Mouse (Mus musculus): ENCODE measurements at regions not wholly inside any gene's neighbourhood (a gene's known extent, or its start where the extent isn't known, plus 50 kb on each side); places are given as distances from the start of the nearest gene placed in this dataset.

DNA sequence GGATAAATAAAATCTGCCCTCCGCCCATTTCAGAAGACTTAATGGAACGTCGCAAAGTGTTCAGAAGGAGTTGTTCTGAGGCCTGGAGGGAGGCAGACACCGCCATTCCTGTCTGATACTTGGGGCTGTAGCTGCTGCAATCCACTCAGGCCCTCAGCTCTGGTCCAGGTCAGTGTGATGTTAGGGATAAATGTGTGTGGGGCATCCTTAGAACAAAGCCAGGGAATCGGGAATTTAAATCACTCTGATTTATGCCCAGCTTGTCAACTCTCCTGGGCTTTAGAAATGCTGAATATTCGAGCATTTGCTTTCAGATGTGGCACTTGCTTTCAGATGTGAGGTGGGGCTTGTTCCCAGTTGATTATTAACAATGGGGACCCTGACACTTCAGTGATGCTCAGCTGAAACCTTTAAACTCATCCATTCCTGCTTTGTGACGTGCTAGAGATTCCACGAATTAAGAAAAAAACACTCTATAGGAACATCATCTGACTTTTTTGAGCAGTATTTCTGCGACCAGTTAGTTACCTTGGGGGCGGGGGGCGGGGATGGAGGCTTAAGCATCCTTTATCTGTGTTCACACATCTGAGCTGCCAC lies 122.1 kb upstream of the Npvf start:
- no peaks in the 10 kb centered on the region for H3K9me3 ChIP-seq (ENCODE audit: control insufficient read depth, low read length)
- H3K27me3 ChIP-seq (ENCODE audit: control insufficient read depth, insufficient read depth, low read length), result no peaks in the 10 kb centered on the region
- no peak for TF ChIP-seq EP300 (IDR thresholded peaks at IDR 0.05; ENCODE audit: low read depth)
- TF ChIP-seq CTCF (IDR thresholded peaks at IDR 0.05; ENCODE audit: low read depth), result no peak
- H3K9ac ChIP-seq (replicated peaks), result no peak overlapping the region
- no peak overlapping the region for H3K4me3 ChIP-seq (ENCODE audit: insufficient read depth in 1 of 2, low read depth in 2 of 2, low read length in 2 of 2)
- ATAC-seq (ENCODE audit: insufficient read depth), result no peak
- 59% methylated on average over 11 of the region's 11 CpGs for WGBS (ENCODE audit: insufficient replicate concordance)
- H3K27ac ChIP-seq, result no peak overlapping the region
- H3K4me1 ChIP-seq (replicated peaks; ENCODE audit: control insufficient read depth in 2 of 2, insufficient read depth in 2 of 2, low read length in 1 of 2), result no peaks in the 10 kb centered on the region
- no peak for DNase-seq (ENCODE audit: low read depth in 3 of 3, low spot score in 3 of 3)
- H3K36me3 ChIP-seq (replicated peaks; ENCODE audit: control insufficient read depth, insufficient read depth, low read depth), result no peaks in the 10 kb centered on the region
- no peak overlapping the region for H3K4me2 ChIP-seq (ENCODE audit: low read depth)

DNA sequence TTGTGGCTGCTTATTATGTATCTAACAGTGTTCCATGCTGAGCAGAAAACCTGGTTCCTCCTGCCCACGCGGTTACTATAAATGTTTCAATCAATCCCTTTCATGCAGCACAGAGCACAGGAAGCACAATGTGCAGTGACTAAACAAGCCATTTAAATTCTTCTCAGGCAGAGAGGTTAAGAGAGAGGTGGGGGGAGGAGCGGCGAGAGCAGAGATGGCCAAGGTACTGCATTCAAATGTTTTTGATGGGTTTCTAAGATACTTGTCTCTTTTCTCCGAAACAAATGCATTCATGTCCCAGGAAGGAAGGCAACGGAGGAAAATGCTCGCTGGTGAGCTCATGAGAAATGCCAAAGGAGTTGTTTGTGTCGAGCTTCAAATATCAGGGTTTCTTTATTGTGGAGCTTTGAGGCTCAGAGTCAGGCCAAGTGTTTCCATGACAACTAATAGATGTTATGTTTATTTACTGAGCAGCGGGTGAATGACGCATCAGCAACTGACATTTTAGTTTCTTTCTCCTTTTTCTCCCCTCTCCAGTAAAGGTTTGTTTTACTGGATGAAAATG lies 122.8 kb upstream of the Npvf start:
- DNase-seq (ENCODE audit: low read depth in 3 of 3, low spot score in 3 of 3) (no peak), ATAC-seq (ENCODE audit: insufficient read depth) (no peak)
- WGBS (ENCODE audit: insufficient replicate concordance), result 28% methylated on average over 10 of the region's 10 CpGs
- no peak overlapping the region for H3K9ac ChIP-seq (replicated peaks)
- no peaks in the 10 kb centered on the region for H3K4me1 ChIP-seq (replicated peaks; ENCODE audit: control insufficient read depth in 2 of 2, insufficient read depth in 2 of 2, low read length in 1 of 2)
- H3K27me3 ChIP-seq (ENCODE audit: control insufficient read depth, insufficient read depth, low read length), result no peaks in the 10 kb centered on the region
- H3K9me3 ChIP-seq (ENCODE audit: control insufficient read depth, low read length), result no peaks in the 10 kb centered on the region
- no peaks in the 10 kb centered on the region for H3K36me3 ChIP-seq (replicated peaks; ENCODE audit: control insufficient read depth, insufficient read depth, low read depth)
- H3K4me2 ChIP-seq (ENCODE audit: low read depth), result no peak overlapping the region
- H3K27ac ChIP-seq, result no peak overlapping the region
- TF ChIP-seq CTCF (IDR thresholded peaks at IDR 0.05; ENCODE audit: low read depth) (no peak), EP300 (IDR thresholded peaks at IDR 0.05; ENCODE audit: low read depth) (no peak)
- no peak overlapping the region for H3K4me3 ChIP-seq (ENCODE audit: insufficient read depth in 1 of 2, low read depth in 2 of 2, low read length in 2 of 2)

DNA sequence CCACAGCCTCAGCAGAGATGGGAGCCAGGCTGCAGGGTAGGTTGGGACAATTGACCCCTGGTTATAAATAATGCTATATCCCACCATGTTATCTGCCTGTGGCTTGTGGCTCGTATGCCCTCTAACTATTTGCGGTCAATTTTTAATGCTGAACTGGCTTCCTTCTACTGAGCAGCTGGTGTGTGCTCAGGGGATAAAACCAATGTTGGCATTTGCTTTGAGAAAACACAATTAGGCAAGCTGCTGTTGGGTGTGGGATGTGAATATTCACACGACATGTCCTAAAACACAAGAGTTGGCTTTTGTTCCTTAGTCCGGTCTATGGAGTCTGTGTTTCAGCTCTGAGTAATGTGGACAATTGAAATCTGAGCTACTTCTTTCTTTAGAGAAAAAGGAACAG lies 123.6 kb upstream of the Npvf start:
- H3K9me3 ChIP-seq (ENCODE audit: control insufficient read depth, low read length), result no peaks in the 10 kb centered on the region
- 60% methylated on average over 4 of the region's 4 CpGs for WGBS (ENCODE audit: insufficient replicate concordance)
- ATAC-seq (ENCODE audit: insufficient read depth) (no peak), DNase-seq (ENCODE audit: low read depth in 3 of 3, low spot score in 3 of 3) (no peak)
- no peaks in the 10 kb centered on the region for H3K27me3 ChIP-seq (ENCODE audit: control insufficient read depth, insufficient read depth, low read length)
- no peak overlapping the region for H3K27ac ChIP-seq
- no peak overlapping the region for H3K4me2 ChIP-seq (ENCODE audit: low read depth)
- H3K36me3 ChIP-seq (replicated peaks; ENCODE audit: control insufficient read depth, insufficient read depth, low read depth), result no peaks in the 10 kb centered on the region
- no peaks in the 10 kb centered on the region for H3K4me1 ChIP-seq (replicated peaks; ENCODE audit: control insufficient read depth in 2 of 2, insufficient read depth in 2 of 2, low read length in 1 of 2)
- H3K9ac ChIP-seq (replicated peaks), result no peak overlapping the region
- H3K4me3 ChIP-seq (ENCODE audit: insufficient read depth in 1 of 2, low read depth in 2 of 2, low read length in 2 of 2), result no peak overlapping the region
- TF ChIP-seq EP300 (IDR thresholded peaks at IDR 0.05; ENCODE audit: low read depth), result no peak
- no peak for TF ChIP-seq CTCF (IDR thresholded peaks at IDR 0.05; ENCODE audit: low read depth)

DNA sequence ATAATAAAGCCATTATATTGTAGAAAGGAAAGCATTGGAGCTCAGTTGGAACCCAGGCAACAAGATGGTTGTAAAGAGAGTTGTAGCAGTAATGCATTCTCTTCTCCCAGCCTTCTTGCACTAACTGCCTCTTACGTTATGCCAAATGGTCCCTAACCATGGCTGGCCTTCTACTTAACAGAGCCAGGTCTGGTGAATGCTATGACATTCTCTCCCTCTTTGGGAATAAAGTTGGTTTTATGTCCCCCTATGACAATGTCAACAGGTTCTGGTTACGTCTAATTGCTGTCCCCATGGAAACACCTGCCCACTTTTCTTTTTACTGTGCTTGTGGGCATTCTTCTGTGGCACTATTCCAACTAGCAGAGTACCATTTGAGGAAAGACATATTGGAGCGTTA lies 126.4 kb upstream of the Npvf start:
- H3K4me3 ChIP-seq (ENCODE audit: insufficient read depth in 1 of 2, low read depth in 2 of 2, low read length in 2 of 2), result no peak overlapping the region
- H3K36me3 ChIP-seq (replicated peaks; ENCODE audit: control insufficient read depth, insufficient read depth, low read depth), result no peaks in the 10 kb centered on the region
- ATAC-seq (ENCODE audit: insufficient read depth) (no peak), DNase-seq (ENCODE audit: low read depth in 3 of 3, low spot score in 3 of 3) (no peak)
- H3K4me1 ChIP-seq (replicated peaks; ENCODE audit: control insufficient read depth in 2 of 2, insufficient read depth in 2 of 2, low read length in 1 of 2), result no peaks in the 10 kb centered on the region
- TF ChIP-seq CTCF (IDR thresholded peaks at IDR 0.05; ENCODE audit: low read depth), result no peak
- no peak for TF ChIP-seq EP300 (IDR thresholded peaks at IDR 0.05; ENCODE audit: low read depth)
- no peak overlapping the region for H3K4me2 ChIP-seq (ENCODE audit: low read depth)
- no peaks in the 10 kb centered on the region for H3K27me3 ChIP-seq (ENCODE audit: control insufficient read depth, insufficient read depth, low read length)
- no peak overlapping the region for H3K9ac ChIP-seq (replicated peaks)
- no peaks in the 10 kb centered on the region for H3K9me3 ChIP-seq (ENCODE audit: control insufficient read depth, low read length)
- WGBS (ENCODE audit: insufficient replicate concordance), result 61% methylated on average over 3 of the region's 3 CpGs
- H3K27ac ChIP-seq, result no peak overlapping the region

DNA sequence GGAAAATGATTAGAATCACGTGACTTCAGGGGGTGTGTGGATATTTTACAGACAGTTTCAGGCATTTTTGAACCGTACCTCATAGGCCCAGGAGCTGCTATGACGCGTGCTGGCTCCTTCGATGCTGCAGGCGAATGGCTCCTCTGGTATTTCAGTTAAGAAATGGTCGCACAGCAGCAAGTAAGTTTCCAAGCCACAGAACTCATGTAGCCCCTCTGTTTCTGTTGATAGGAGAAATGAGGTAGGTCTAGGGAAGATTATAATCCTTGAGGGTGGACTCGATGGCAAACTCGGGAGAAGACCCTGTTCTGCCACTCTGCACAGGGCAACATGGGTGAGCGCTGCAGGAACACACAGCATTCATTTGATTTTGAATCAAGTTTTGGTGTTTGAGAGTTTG lies 127.0 kb upstream of the Npvf start:
- Histone ChIP-seq H3K4me1 (replicated peaks; ENCODE audit: control insufficient read depth in 2 of 2, insufficient read depth in 2 of 2, low read length in 1 of 2) (no peaks in the 10 kb centered on the region), H3K9ac (replicated peaks) (no peak overlapping the region), H3K4me2 (ENCODE audit: low read depth) (no peak overlapping the region), H3K27ac (no peak overlapping the region), H3K9me3 (ENCODE audit: control insufficient read depth, low read length) (no peaks in the 10 kb centered on the region), H3K27me3 (ENCODE audit: control insufficient read depth, insufficient read depth, low read length) (no peaks in the 10 kb centered on the region), H3K4me3 (ENCODE audit: insufficient read depth in 1 of 2, low read depth in 2 of 2, low read length in 2 of 2) (no peak overlapping the region), H3K36me3 (replicated peaks; ENCODE audit: control insufficient read depth, insufficient read depth, low read depth) (no peaks in the 10 kb centered on the region)
- no peak for DNase-seq (ENCODE audit: low read depth in 3 of 3, low spot score in 3 of 3)
- 70% methylated on average over 10 of the region's 10 CpGs for WGBS (ENCODE audit: insufficient replicate concordance)
- TF ChIP-seq EP300 (IDR thresholded peaks at IDR 0.05; ENCODE audit: low read depth), result no peak
- no peak for TF ChIP-seq CTCF (IDR thresholded peaks at IDR 0.05; ENCODE audit: low read depth)
- ATAC-seq (ENCODE audit: insufficient read depth), result no peak

Data from liver, embryonic 14.5 days (tissue).